Mouse (Mus musculus): ENCODE data around the gene Slc40a1.

DNA sequence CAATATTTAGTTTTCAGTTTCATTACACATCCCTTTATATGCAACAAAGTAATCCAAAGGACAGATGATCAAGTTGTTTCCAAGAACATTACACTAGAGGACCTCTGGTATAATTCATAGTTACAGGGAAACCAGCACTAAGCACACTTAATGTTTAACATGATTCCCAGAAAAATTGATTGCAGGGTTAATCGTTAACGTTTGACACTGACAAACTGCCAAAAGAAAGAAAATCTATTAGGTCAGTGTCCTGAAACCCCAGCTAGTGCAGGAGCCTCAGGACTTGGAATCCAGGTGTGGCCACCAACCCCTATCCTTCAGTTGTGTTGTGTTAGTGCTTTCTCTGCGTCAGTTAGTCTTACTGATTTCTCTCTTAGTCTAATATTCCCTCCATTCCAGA, 5.6 kb downstream of the Slc40a1 start:
- TF ChIP-seq CTCF (IDR thresholded peaks at IDR 0.05; ENCODE audit: insufficient read depth, low read depth, low read length) (no peak), POLR2A (IDR thresholded peaks at IDR 0.05; ENCODE audit: insufficient read depth, low read depth, low read length) (no peak)
